Mouse (Mus musculus) C2C12 (cell line): ENCODE results near the gene Pip5k1a. TPM values are rescaled to one million over a fixed set of nuclear protein-coding genes. Genes with fewer than 3 reads are reported as not detected.

ENCODE experiments used
- H3K27me3 ChIP-seq: one replicate; pipeline ENCODE4 v1.6.1; 2011; ENCODE audit not compliant: control insufficient read depth, insufficient read depth, insufficient read length
- H3K36me3 ChIP-seq: one replicate; pipeline ENCODE4 v1.6.1; 2011; ENCODE audit not compliant: control insufficient read depth, insufficient read depth
- H3K4me3 ChIP-seq: one replicate; pipeline ENCODE4 v1.5.1; 2011; ENCODE audit warnings: mild to moderate bottlenecking, control low read depth; ENCODE audit not compliant: poor library complexity, insufficient read depth, severe bottlenecking
- H3K79me2 ChIP-seq: one replicate; pipeline ENCODE4 v1.6.1; 2011; ENCODE audit not compliant: control insufficient read depth, insufficient read depth
- H3K79me3 ChIP-seq: one replicate; pipeline ENCODE4 v1.6.1; 2011; ENCODE audit warnings: low read depth, control low read depth
- H3ac ChIP-seq: one replicate; pipeline ENCODE3; 2011; ENCODE audit warnings: low read depth; ENCODE audit not compliant: control insufficient read depth, insufficient read length
- CEBPB ChIP-seq: IDR thresholded peaks from one replicate; pipeline ENCODE4 v1.6.1; 2011; ENCODE audit warnings: low read depth, mild to moderate bottlenecking, control low read depth, moderate library complexity
- CTCF ChIP-seq: IDR thresholded peaks from one replicate; pipeline ENCODE4 v1.5.1; 2011; ENCODE audit not compliant: control insufficient read depth, insufficient read depth, insufficient read length
- FOSL1 ChIP-seq: IDR thresholded peaks from one replicate; pipeline ENCODE4 v1.8.0; 2011; ENCODE audit warnings: mild to moderate bottlenecking, low read length; ENCODE audit not compliant: poor library complexity, insufficient read depth, severe bottlenecking
- MAX ChIP-seq: IDR thresholded peaks from one replicate; pipeline ENCODE4 v1.6.1; 2011; ENCODE audit warnings: mild to moderate bottlenecking, control low read depth
- MYOD1 ChIP-seq: IDR thresholded peaks from one replicate; pipeline ENCODE4 v1.6.1; 2011; ENCODE audit warnings: low read depth; ENCODE audit not compliant: control insufficient read depth, insufficient read length
- MYOG ChIP-seq: IDR thresholded peaks from one replicate; pipeline ENCODE4 v1.6.1; 2011; ENCODE audit not compliant: control insufficient read depth, insufficient read length; ENCODE audit errors: extremely low read depth
- USF1 ChIP-seq: IDR thresholded peaks from one replicate; pipeline ENCODE4 v1.6.1; 2011; ENCODE audit warnings: low read depth, mild to moderate bottlenecking, control low read depth, moderate library complexity
- polyA plus RNA-seq: library from polyadenylated mRNA; unstranded; fragments of >200 nt; fragmentation: generic; extraction: Trizol; gene quantifications from one replicate; pipeline ENCODE4 v1.2.1, GENCODE M21; 2012; ENCODE audit warnings: missing spikeins

Gene Pip5k1a
- polyA plus RNA-seq, 1 experiment, result 21.2 TPM

- Histone ChIP-seq H3K79me3 (no peaks in the 10 kb centered on the region), H3K79me2 (no peaks in the 10 kb centered on the region), H3ac (no peak overlapping the region), H3K4me3 (no peak overlapping the region), H3K36me3 (peaks cover 94% of the 10 kb centered on the region), H3K27me3 (no peaks in the 10 kb centered on the region)
- TF ChIP-seq FOSL1 (no peak), CEBPB (peak; percentile 57), CTCF (no peak)
Observed at GRCm38 (mm10) chr3:95066095-95066494, 40.6 kb downstream of the Pip5k1a start.

GRCm38 (mm10) chr3:95065553-95065952 lies 41.2 kb downstream of the Pip5k1a start:
- Histone ChIP-seq H3K79me3 (no peaks in the 10 kb centered on the region), H3K79me2 (no peaks in the 10 kb centered on the region), H3K4me3 (no peak overlapping the region), H3K27me3 (no peaks in the 10 kb centered on the region), H3ac (no peak overlapping the region), H3K36me3 (peaks cover 92% of the 10 kb centered on the region)
- TF ChIP-seq CTCF, result no peak
- TF ChIP-seq USF1, result no peak
- no peak for TF ChIP-seq MYOG
- TF ChIP-seq FOSL1, result no peak
- TF ChIP-seq MAX, result no peak
- no peak for TF ChIP-seq MYOD1
- TF ChIP-seq CEBPB, result no peak

GRCm38 (mm10) chr3:95063741-95064140 lies 43.0 kb downstream of the Pip5k1a start:
- H3K79me3 ChIP-seq, result no peaks in the 10 kb centered on the region
- H3ac ChIP-seq, result no peak overlapping the region
- H3K36me3 ChIP-seq, result peaks cover 91% of the 10 kb centered on the region
- no peak overlapping the region for H3K4me3 ChIP-seq
- no peaks in the 10 kb centered on the region for H3K79me2 ChIP-seq
- no peak for TF ChIP-seq MAX
- TF ChIP-seq MYOD1, result no peak
- TF ChIP-seq FOSL1, result no peak
- no peak for TF ChIP-seq MYOG
- TF ChIP-seq CEBPB, result no peak
- TF ChIP-seq USF1, result no peak
- no peak for TF ChIP-seq CTCF
- H3K27me3 ChIP-seq, result no peaks in the 10 kb centered on the region

GRCm38 (mm10) chr3:95058078-95058477 lies 48.7 kb downstream of the Pip5k1a start:
- H3ac ChIP-seq, result no peak overlapping the region
- no peaks in the 10 kb centered on the region for H3K79me3 ChIP-seq
- TF ChIP-seq MYOD1, result peak; percentile 90
- TF ChIP-seq USF1, result no peak
- H3K27me3 ChIP-seq, result no peaks in the 10 kb centered on the region
- peaks cover 47% of the 10 kb centered on the region for H3K36me3 ChIP-seq
- H3K79me2 ChIP-seq, result no peaks in the 10 kb centered on the region
- no peak overlapping the region for H3K4me3 ChIP-seq

GRCm38 (mm10) chr3:95056275-95056674 lies 50.5 kb downstream of the Pip5k1a start:
- no peak overlapping the region for H3ac ChIP-seq
- H3K79me2 ChIP-seq, result no peaks in the 10 kb centered on the region
- TF ChIP-seq MYOG (no peak), CTCF (no peak), CEBPB (no peak), MYOD1 (no peak), FOSL1 (no peak), MAX (no peak), USF1 (no peak)
- H3K27me3 ChIP-seq, result no peaks in the 10 kb centered on the region
- peaks cover 32% of the 10 kb centered on the region for H3K36me3 ChIP-seq
- H3K79me3 ChIP-seq, result no peaks in the 10 kb centered on the region
- no peak overlapping the region for H3K4me3 ChIP-seq

GRCm38 (mm10) chr3:95054481-95055260 lies 52.1 kb downstream of the Pip5k1a start:
- Histone ChIP-seq H3K79me3 (no peaks in the 10 kb centered on the region), H3K36me3 (peaks cover 19% of the 10 kb centered on the region), H3K79me2 (no peaks in the 10 kb centered on the region), H3ac (no peak overlapping the region), H3K27me3 (no peaks in the 10 kb centered on the region), H3K4me3 (no peak overlapping the region)
- no peak for TF ChIP-seq CTCF
- TF ChIP-seq MYOG, result no peak
- no peak for TF ChIP-seq MYOD1
- no peak for TF ChIP-seq CEBPB
- TF ChIP-seq FOSL1, result no peak
- TF ChIP-seq MAX, result no peak
- TF ChIP-seq USF1, result no peak
